Mouse (Mus musculus): Measurements from ENCODE around the gene Relt.

Gene Relt

DNA sequence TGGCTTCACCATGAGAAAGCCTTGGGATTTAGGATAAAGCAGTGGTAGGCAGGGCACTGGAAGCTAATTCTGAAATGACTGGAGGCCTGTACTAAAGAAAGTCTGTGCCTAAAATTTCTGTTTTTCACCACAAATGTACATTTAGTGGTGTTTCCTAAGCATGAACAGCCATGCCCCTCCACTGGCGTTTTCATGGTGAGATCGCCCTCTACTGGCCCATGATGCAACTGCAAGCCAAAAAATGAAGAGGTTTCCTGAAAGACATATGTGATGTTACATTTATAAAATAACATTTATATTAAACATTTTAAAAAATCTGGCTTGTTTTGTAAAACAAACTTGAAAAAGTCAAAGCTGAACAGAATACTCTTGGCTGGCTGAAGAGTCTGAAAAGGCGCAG lies 23.3 kb upstream of the Relt start:
- no peak for TF ChIP-seq GATA4 (IDR thresholded peaks at IDR 0.05; ENCODE audit: insufficient replicate concordance, low read length)

DNA sequence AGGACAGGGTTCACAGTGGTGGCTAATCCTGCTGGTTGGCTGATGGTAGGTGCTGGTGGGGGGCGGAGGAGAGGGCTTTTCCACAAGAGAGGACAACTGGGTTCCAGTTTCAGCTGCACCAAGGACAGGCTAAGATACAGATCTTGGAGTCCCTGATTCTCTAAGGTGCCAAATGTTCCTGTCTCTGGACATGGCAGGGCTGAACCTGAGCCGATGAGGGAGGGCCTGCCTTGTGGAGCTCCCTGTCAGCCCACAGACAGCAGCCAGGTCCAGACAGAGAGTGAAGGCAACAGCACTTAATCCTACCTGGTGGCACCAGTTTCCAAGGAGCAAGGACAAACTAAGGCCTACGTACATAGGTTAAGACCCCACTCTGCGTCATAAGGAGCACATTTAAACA lies 21.2 kb upstream of the Relt start:
- no peak for TF ChIP-seq GATA4 (IDR thresholded peaks at IDR 0.05; ENCODE audit: insufficient replicate concordance, low read length)

- no peak for TF ChIP-seq GATA4 (IDR thresholded peaks at IDR 0.05; ENCODE audit: insufficient replicate concordance, low read length)
Measured at GRCm38 (mm10) chr7:100881950-100882349, 18.7 kb upstream of the Relt start.

DNA sequence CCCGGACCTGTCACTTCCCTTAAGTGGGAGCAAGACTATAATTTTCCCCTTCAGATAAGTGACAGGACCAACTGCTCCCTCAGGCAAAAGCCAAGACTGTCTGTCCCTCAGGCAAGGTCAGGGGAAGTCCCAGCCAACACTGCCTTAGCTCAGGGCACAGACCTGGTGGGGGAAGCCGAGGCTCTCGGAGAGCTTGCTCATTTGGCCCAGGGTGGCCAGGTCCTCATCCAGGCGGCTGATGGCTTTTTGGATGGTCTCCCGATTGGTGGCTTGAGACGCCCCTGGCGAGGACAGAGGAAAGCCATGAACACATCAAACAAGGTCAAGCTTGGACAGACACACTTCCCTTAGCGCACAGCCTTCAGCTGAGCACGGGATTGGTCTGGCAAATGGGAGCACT lies 18.3 kb upstream of the Relt start:
- TF ChIP-seq GATA4 (IDR thresholded peaks at IDR 0.05; ENCODE audit: insufficient replicate concordance, low read length), result no peak

DNA sequence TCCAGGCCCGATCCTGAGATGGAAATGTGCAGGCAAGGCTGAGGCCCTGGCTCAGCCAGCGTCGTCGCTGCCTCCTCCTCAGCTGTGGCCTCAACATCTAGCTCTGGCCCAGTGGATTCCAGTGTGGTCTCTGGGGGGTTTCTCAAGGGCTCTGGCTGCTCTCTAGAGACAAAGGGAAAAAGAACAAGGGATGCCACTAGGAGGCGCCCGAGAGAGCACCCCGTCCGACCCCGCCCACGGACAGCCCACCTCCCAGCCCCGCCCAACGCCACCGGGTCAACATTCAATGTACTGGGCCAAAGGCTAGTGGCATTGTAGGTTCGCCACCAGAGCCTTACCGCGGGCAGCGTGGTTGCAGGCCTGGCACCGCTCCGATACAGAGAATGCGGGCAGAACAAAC lies 16.3 kb upstream of the Relt start:
- TF ChIP-seq GATA4 (IDR thresholded peaks at IDR 0.05; ENCODE audit: insufficient replicate concordance, low read length), result no peak

GRCm38 (mm10) chr7:100876771-100877170 lies 13.5 kb upstream of the Relt start:
- no peak for TF ChIP-seq GATA4 (IDR thresholded peaks at IDR 0.05; ENCODE audit: insufficient replicate concordance, low read length)

DNA sequence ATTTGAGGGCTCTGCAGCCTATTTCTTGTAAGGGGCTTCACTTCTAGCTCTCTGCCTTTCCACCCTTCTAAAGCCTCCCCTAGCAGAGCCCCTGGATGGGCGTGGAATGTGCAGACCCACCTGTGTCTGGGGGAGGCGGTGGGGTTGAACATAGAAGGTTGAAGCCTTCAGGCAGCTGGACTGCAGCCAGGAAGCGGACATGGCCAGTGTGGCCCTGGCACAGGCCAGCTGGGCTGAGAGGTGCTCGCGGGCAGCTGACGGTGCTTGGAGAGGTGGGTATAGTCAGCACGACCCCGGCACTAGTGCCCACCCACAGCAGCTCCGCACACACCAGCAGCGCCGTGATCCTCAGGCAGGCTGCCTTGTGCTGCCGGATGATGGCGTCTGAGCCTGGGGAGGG lies 13.0 kb upstream of the Relt start:
- TF ChIP-seq GATA4 (IDR thresholded peaks at IDR 0.05; ENCODE audit: insufficient replicate concordance, low read length), result no peak

DNA sequence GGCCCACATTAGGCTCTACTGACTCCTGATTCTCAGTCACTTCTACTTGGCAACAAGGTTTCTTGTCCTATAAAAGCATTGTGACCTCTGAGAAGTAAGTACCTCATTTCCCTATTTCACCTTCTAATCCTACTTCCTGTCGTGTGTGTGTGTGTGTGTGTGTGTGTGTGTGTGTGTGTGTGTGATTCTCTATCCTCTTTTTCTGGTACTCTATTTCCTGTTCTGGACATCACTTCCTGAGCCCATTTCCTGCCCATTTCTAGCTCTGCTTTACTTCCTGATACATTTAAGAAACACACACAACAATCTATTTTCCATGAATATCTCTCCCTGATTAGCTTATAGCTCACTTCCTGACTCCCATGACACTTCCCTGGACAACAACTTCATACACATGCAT lies 12.6 kb upstream of the Relt start:
- peak; percentile 83 for TF ChIP-seq GATA4 (IDR thresholded peaks at IDR 0.05; ENCODE audit: insufficient replicate concordance, low read length)

DNA sequence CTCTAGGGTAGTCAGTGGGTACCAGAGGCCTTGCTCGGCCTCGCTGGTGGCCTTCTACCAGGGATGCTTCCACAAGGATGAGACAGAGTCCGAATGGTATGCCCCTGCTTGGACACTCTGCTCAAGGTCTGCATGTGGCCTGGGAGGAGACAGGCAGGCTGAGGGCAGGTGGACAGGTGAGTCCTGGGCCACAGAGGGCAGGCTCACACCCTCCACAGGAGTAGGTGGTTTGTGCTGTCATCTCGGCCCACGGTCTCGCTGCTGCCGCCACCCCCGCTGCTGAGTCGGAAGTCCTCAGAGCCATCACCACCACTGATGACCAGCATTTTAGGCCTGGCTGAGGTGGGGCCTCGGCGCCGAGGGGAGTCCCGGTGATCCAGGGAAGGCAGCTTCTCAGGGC lies 10.0 kb upstream of the Relt start:
- no peak for TF ChIP-seq GATA4 (IDR thresholded peaks at IDR 0.05; ENCODE audit: insufficient replicate concordance, low read length)

- TF ChIP-seq GATA4 (IDR thresholded peaks at IDR 0.05; ENCODE audit: insufficient replicate concordance, low read length), result no peak
Measured at GRCm38 (mm10) chr7:100871892-100872291, 8.6 kb upstream of the Relt start.

- no peak for TF ChIP-seq GATA4 (IDR thresholded peaks at IDR 0.05; ENCODE audit: insufficient replicate concordance, low read length)
Measured at GRCm38 (mm10) chr7:100871355-100871754, 8.1 kb upstream of the Relt start.

DNA sequence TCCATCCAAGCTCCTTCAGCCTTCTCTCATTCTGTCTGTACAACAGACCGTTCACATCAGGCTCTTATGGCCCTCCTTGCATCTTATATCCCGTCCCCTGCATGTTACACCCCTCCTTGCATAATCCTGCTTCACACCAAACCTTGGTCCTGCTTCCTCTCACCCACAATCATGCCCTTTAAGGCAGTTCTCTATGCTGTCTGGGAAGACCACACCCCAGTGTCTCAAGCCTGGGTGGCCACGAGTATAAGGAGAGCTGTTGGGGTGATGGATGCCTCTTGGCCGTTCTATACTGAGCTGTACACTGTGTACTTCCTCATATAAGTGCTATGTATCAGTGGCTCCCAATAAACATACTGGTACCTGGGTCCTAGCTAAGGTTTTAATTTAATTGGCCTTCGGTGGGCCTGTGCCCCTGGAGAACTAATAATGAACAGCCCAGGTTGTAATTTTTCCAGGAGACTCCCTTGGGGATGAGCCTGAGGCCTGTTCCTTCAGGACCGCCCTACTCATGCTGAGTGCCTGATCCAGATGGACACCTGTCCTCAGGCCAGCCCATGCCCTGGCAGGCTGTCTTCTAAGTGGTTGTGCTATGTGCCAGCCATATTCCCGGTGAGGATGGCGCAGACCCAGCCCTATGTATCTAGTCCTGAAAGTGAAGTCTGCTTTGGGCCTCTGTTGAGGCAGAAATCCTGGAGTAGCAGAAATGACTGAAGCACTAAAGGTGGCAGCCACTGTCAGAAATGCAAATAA lies 6.8 kb upstream of the Relt start:
- TF ChIP-seq GATA4 (IDR thresholded peaks at IDR 0.05; ENCODE audit: insufficient replicate concordance, low read length), result no peak

- no peak for TF ChIP-seq GATA4 (IDR thresholded peaks at IDR 0.05; ENCODE audit: insufficient replicate concordance, low read length)
Measured at GRCm38 (mm10) chr7:100868551-100868950, 5.3 kb upstream of the Relt start.

DNA sequence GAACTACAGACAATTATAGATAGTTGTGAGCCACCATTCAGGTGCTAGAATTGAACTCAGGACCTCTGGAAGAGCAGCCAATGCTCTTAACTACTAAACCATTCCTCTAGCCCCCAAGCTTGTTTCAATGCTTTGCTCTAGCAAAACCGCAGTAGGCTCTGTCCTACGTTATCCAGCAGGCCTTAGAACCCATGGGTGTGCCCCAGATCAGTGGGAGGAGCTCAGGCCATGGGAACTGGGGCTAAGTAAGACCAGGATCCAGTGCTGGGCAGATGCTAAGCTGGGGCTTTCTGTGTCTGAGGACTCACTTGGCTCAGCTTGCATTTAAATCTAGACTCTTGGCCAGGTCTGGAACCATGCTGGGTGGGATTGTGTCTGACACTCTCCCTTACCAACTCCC lies 4.3 kb upstream of the Relt start:
- no peak for TF ChIP-seq GATA4 (IDR thresholded peaks at IDR 0.05; ENCODE audit: insufficient replicate concordance, low read length)

DNA sequence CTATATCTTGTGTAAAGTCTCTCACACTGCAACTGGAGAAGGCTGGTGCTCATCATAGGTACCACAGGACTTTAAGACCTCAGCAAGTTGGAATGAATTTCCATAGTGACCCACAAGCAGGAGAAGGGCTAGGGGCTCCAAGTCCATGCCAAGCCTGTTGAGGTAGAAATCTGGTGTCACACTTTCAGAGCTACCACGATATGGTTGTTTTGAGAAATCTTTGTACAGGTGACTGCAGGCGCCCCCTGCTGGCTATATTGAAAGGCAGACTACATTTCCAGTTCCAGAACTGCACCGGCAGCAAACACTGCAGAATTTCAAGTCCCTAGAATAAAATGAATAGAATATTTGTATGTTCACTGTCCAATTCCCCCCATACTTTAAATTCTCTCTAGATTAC lies 3.4 kb upstream of the Relt start:
- TF ChIP-seq GATA4 (IDR thresholded peaks at IDR 0.05; ENCODE audit: insufficient replicate concordance, low read length), result no peak

DNA sequence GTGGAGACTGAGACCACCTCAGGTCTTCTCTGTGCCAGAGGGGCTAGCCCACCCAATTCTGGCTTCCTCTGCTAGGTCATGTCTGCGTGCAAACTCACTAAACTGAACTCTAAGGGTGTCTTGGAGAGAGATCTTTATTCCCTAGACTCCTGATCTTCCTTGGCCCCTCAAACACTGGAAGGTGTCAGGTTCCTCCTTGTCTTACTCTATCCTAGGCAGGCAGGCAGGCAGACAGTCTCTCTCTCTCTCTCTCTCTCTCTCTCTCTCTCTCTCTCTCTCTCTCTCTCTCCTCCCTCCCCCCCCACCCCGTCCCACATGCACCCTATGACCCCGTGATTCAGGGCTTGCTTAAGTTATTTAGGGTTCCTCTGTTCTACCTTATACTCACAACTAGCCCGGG lies 893 bp downstream of the Relt start:
- TF ChIP-seq GATA4 (IDR thresholded peaks at IDR 0.05; ENCODE audit: insufficient replicate concordance, low read length), result no peak

- TF ChIP-seq GATA4 (IDR thresholded peaks at IDR 0.05; ENCODE audit: insufficient replicate concordance, low read length), result no peak
Measured at GRCm38 (mm10) chr7:100861209-100861608, 2.0 kb downstream of the Relt start.
